Mouse (Mus musculus): Measurements from ENCODE around the gene Cdk2ap2. TPM values are rescaled to one million over a fixed set of nuclear protein-coding genes. Genes with fewer than 3 reads are reported as not detected.

The Cdk2ap2 gene
- polyA plus RNA-seq, 2 experiments: 52.5 to 101 TPM

DNA sequence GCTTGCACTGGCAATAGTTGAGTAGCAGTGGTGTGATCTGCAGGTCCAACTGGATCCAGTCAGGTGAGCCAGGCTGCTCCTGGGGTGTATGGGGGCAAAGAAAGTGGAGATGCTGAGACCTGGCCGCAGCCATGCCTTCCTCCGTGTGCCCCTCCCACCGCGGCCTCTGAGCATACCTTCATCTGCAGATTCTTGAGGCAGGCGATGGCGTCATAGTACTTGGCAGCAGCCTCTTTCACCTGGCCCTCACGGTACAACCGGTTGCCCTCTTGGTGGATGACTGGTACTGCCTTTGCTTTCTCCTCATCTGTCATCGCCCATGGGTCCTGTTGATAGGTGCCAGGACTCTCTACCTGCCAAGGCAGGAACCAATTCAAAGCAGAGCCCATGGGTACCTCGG is 18.2 kb downstream of the Cdk2ap2 start:
- H3K36me3 ChIP-seq (replicated peaks; ENCODE audit: control insufficient read depth, insufficient read depth, low read depth): peaks cover 16% of the 10 kb centered on the region; the same call in 1 of the 2 replicates
- H3K4me1 ChIP-seq (replicated peaks; ENCODE audit: control insufficient read depth in 2 of 2, insufficient read depth in 2 of 2, low read length in 1 of 2): peaks cover 9 to 13% of the 10 kb centered on the region in 2 experiments
- WGBS (ENCODE audit: insufficient replicate concordance): 88% methylated on average over 10 of the region's 10 CpGs
- H3K27ac ChIP-seq: no peak overlapping the region
- H3K4me2 ChIP-seq (ENCODE audit: low read depth): no peak overlapping the region
- no peak overlapping the region for H3K4me3 ChIP-seq (ENCODE audit: insufficient read depth in 1 of 2, low read depth in 2 of 2, low read length in 2 of 2)
- no peak for TF ChIP-seq CTCF (IDR thresholded peaks at IDR 0.05; ENCODE audit: low read depth)
- no peak for TF ChIP-seq EP300 (IDR thresholded peaks at IDR 0.05; ENCODE audit: low read depth)
- H3K9ac ChIP-seq (replicated peaks): no peak overlapping the region
- no peaks in the 10 kb centered on the region for H3K9me3 ChIP-seq (ENCODE audit: control insufficient read depth, low read length)
- H3K27me3 ChIP-seq (ENCODE audit: control insufficient read depth, insufficient read depth, low read length): no peaks in the 10 kb centered on the region
- DNase-seq (ENCODE audit: low read depth in 3 of 3, low spot score in 3 of 3) (no peak), ATAC-seq (ENCODE audit: insufficient read depth) (no peak)

DNA sequence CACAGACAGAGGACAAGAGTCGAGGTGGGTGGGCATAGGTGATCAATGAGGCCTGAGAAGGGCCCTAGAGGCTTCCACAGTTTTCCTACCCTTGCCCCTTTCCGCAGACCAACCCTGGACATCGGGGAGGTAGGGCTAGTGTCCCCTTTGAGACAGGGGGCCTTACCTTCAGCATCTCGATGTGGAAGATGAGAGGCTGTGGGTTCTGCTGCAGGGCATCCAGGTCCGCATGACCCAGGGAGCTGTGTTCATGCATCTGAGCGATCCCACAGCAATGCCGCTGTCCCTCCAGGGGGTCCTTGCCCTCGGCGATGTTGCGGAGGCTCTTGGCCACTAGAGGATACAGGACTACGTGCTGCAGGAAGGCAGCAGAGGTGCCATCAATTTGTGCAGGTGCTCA is 18.8 kb downstream of the Cdk2ap2 start:
- Histone ChIP-seq H3K4me3 (ENCODE audit: insufficient read depth in 1 of 2, low read depth in 2 of 2, low read length in 2 of 2) (no peak overlapping the region), H3K9ac (replicated peaks) (no peak overlapping the region), H3K36me3 (replicated peaks; ENCODE audit: control insufficient read depth, insufficient read depth, low read depth) (peaks cover 16% of the 10 kb centered on the region; the same call in 1 of the 2 replicates), H3K27ac (no peak overlapping the region), H3K4me2 (ENCODE audit: low read depth) (no peak overlapping the region), H3K9me3 (ENCODE audit: control insufficient read depth, low read length) (no peaks in the 10 kb centered on the region), H3K4me1 (replicated peaks; ENCODE audit: control insufficient read depth in 2 of 2, insufficient read depth in 2 of 2, low read length in 1 of 2) (peaks cover 16 to 19% of the 10 kb centered on the region in 2 experiments), H3K27me3 (ENCODE audit: control insufficient read depth, insufficient read depth, low read length) (no peaks in the 10 kb centered on the region)
- TF ChIP-seq EP300 (IDR thresholded peaks at IDR 0.05; ENCODE audit: low read depth) (no peak), CTCF (IDR thresholded peaks at IDR 0.05; ENCODE audit: low read depth) (no peak)
- ATAC-seq (ENCODE audit: insufficient read depth) (no peak), DNase-seq (ENCODE audit: low read depth in 3 of 3, low spot score in 3 of 3) (no peak)
- WGBS (ENCODE audit: insufficient replicate concordance): 78% methylated on average over 11 of the region's 11 CpGs

DNA sequence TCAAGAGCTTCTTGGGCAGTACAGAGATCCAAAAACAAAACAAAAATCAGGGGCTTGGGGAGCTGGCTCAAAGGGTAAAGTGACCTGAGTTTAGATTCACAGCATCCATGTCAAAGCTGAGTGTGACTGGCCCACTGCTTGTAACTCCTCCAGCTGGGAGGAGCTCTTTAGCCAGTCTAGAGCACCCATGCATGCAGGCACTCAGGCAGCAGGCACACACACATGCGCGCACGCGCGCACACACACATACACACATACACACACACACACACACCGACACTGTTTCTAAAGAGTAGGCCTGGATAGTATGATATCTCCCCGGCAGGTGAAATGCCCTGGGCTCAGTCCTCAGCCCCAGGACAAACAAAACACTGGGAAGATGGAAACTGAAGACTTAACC is 20.0 kb downstream of the Cdk2ap2 start:
- DNase-seq (ENCODE audit: low read depth in 3 of 3, low spot score in 3 of 3): no peak
- no peaks in the 10 kb centered on the region for H3K9me3 ChIP-seq (ENCODE audit: control insufficient read depth, low read length)
- TF ChIP-seq CTCF (IDR thresholded peaks at IDR 0.05; ENCODE audit: low read depth): no peak
- no peak for TF ChIP-seq EP300 (IDR thresholded peaks at IDR 0.05; ENCODE audit: low read depth)
- H3K27ac ChIP-seq: no peak overlapping the region
- H3K4me3 ChIP-seq (ENCODE audit: insufficient read depth in 1 of 2, low read depth in 2 of 2, low read length in 2 of 2): no peak overlapping the region
- H3K9ac ChIP-seq (replicated peaks): no peak overlapping the region
- no peaks in the 10 kb centered on the region for H3K27me3 ChIP-seq (ENCODE audit: control insufficient read depth, insufficient read depth, low read length)
- no peak for ATAC-seq (ENCODE audit: insufficient read depth)
- peaks cover 26% of the 10 kb centered on the region in 2 experiments for H3K4me1 ChIP-seq (replicated peaks; ENCODE audit: control insufficient read depth in 2 of 2, insufficient read depth in 2 of 2, low read length in 1 of 2)
- no peak overlapping the region for H3K4me2 ChIP-seq (ENCODE audit: low read depth)
- 93% methylated on average over 7 of the region's 7 CpGs for WGBS (ENCODE audit: insufficient replicate concordance)
- peaks cover 16% of the 10 kb centered on the region; the same call in 1 of the 2 replicates for H3K36me3 ChIP-seq (replicated peaks; ENCODE audit: control insufficient read depth, insufficient read depth, low read depth)

DNA sequence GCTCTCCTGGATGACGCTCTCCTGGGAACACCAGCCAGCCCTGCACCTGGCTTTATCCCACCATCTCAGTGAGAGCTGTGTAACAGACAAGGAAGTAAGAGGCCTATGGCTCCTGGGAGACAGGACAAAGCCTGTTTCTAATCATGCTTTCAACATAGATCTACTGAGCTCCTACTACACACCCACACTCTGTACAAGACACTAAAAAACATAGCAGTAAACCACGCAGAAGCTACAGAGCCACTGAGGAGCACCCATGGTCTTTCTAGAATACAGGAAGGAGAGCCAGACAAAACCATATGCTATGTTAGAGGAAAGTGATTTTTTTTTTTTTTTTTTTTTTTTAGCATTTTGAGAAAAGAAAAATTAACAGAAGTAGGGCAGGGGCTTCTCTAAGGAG is 21.4 kb downstream of the Cdk2ap2 start:
- ATAC-seq (ENCODE audit: insufficient read depth) (no peak), DNase-seq (ENCODE audit: low read depth in 3 of 3, low spot score in 3 of 3) (no peak)
- H3K4me2 ChIP-seq (ENCODE audit: low read depth): no peak overlapping the region
- H3K9me3 ChIP-seq (ENCODE audit: control insufficient read depth, low read length): no peaks in the 10 kb centered on the region
- no peaks in the 10 kb centered on the region for H3K27me3 ChIP-seq (ENCODE audit: control insufficient read depth, insufficient read depth, low read length)
- H3K27ac ChIP-seq: no peak overlapping the region
- H3K36me3 ChIP-seq (replicated peaks; ENCODE audit: control insufficient read depth, insufficient read depth, low read depth): peaks cover 16% of the 10 kb centered on the region; the same call in 1 of the 2 replicates
- no peak overlapping the region for H3K9ac ChIP-seq (replicated peaks)
- 88% methylated on average over 2 of the region's 2 CpGs for WGBS (ENCODE audit: insufficient replicate concordance)
- H3K4me1 ChIP-seq (replicated peaks; ENCODE audit: control insufficient read depth in 2 of 2, insufficient read depth in 2 of 2, low read length in 1 of 2): peaks cover 29 to 38% of the 10 kb centered on the region in 2 experiments
- no peak overlapping the region for H3K4me3 ChIP-seq (ENCODE audit: insufficient read depth in 1 of 2, low read depth in 2 of 2, low read length in 2 of 2)
- no peak for TF ChIP-seq CTCF (IDR thresholded peaks at IDR 0.05; ENCODE audit: low read depth)

DNA sequence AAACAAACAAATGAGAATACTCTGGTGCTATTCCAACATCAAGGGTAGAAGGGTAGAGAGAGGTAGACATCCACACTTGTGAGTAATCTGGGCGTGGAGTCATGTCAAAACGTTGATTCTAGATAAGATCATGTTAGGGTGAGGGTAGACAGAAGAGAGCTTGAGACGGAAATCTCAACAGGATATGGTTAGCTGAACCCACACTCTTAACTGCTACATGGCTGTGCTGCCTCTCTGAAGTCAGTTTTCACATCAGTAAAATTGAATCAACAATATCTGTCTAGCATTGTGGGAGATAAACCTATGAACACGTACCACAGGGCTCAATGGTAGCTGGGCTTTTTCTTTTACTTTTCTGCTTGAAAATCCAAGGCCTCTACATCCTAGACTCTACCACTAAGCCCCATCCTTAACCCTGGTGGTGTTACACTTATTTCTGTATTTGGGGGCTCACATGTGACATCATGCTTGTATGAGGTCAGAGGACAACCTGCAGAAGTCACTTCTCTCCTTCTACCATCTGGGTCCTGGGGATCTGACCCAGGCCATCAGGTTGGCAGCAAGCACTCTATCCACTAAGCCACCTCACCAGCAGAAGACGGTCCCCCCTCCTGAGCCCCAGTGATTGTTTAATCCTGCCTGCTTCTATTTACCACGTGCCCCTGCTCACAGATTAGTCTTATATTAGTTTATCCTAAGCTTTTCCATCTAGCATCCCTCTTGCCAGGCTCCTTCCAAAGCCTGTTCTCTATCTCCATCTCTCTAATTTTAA is 22.9 kb downstream of the Cdk2ap2 start:
- no peak overlapping the region for H3K4me3 ChIP-seq (ENCODE audit: insufficient read depth in 1 of 2, low read depth in 2 of 2, low read length in 2 of 2)
- no peak overlapping the region for H3K27ac ChIP-seq
- 53% methylated on average over 6 of the region's 6 CpGs for WGBS (ENCODE audit: insufficient replicate concordance)
- peak overlapping the region; percentile 80 for H3K4me2 ChIP-seq (ENCODE audit: low read depth)
- no peak for DNase-seq (ENCODE audit: low read depth in 3 of 3, low spot score in 3 of 3)
- peaks cover 32 to 40% of the 10 kb centered on the region in 2 experiments for H3K4me1 ChIP-seq (replicated peaks; ENCODE audit: control insufficient read depth in 2 of 2, insufficient read depth in 2 of 2, low read length in 1 of 2)
- peaks cover 13% of the 10 kb centered on the region; the same call in 1 of the 2 replicates for H3K36me3 ChIP-seq (replicated peaks; ENCODE audit: control insufficient read depth, insufficient read depth, low read depth)
- no peak for TF ChIP-seq EP300 (IDR thresholded peaks at IDR 0.05; ENCODE audit: low read depth)
- TF ChIP-seq CTCF (IDR thresholded peaks at IDR 0.05; ENCODE audit: low read depth): no peak
- no peaks in the 10 kb centered on the region for H3K27me3 ChIP-seq (ENCODE audit: control insufficient read depth, insufficient read depth, low read length)
- no peak overlapping the region for H3K9ac ChIP-seq (replicated peaks)
- no peaks in the 10 kb centered on the region for H3K9me3 ChIP-seq (ENCODE audit: control insufficient read depth, low read length)
- ATAC-seq (ENCODE audit: insufficient read depth): no peak

Data from liver, embryonic 14.5 days (tissue).